Mouse (Mus musculus) retina, postnatal 7 days (tissue): Measurements from ENCODE around the gene Krtap10-10.
A peak's percentile ranks its signal among the peaks of the same experiment; 100 is the strongest.
"Not testable (repeated sequence)": the region's sequence is repeated elsewhere in the genome, so short reads cannot be mapped to it uniquely, and the experiment has no call there.

ENCODE experiments used
- DNase-seq: peaks from one replicate; pipeline ENCODE4 v3.0.0-alpha.2; 2012; ENCODE audit warnings: low read depth, low spot score

Gene Krtap10-10

GRCm38 (mm10) chr10:77835647-77836046 lies at the start of gene Krtap10-10:
TSS of gene Krtap10-10 (plus strand) at chr10:77835947.
- no peak for DNase-seq

- DNase-seq = not testable (repeated sequence)
These were observed 47.9 kb upstream of the Krtap10-10 start, which contains the start of gene Gm7137 for GRCm38 (mm10) chr10:77787876-77788275. TSS of gene Gm7137 (minus strand) at chr10:77788200.

GRCm38 (mm10) chr10:77788621-77789020 lies 47.1 kb upstream of the Krtap10-10 start:
- no peak for DNase-seq

GRCm38 (mm10) chr10:77794976-77795375 lies 40.8 kb upstream of the Krtap10-10 start, which contains the start of gene Gm9639:
TSS of gene Gm9639 (minus strand) at chr10:77795076.
- DNase-seq = no peak

GRCm38 (mm10) chr10:77797677-77798076 lies 38.1 kb upstream of the Krtap10-10 start:
- no peak for DNase-seq

- DNase-seq = not testable (repeated sequence)
These were observed 37.4 kb upstream of the Krtap10-10 start for GRCm38 (mm10) chr10:77798164-77798920.

GRCm38 (mm10) chr10:77798921-77799508 lies 36.7 kb upstream of the Krtap10-10 start, which contains the start of gene Gm19668:
TSS of gene Gm19668 (minus strand) at chr10:77799133.
- no peak for DNase-seq

- no peak for DNase-seq
These were observed 31.7 kb upstream of the Krtap10-10 start for GRCm38 (mm10) chr10:77804095-77804494.

GRCm38 (mm10) chr10:77811743-77812142 lies 24.0 kb upstream of the Krtap10-10 start, which contains the start of gene Gm9507:
TSS of gene Gm9507 (minus strand) at chr10:77811843.
- DNase-seq = no peak

- DNase-seq = no peak
These were observed 21.4 kb upstream of the Krtap10-10 start, which contains the start of gene Gm2696 for GRCm38 (mm10) chr10:77814382-77814781. TSS of gene Gm2696 (plus strand) at chr10:77814682.

GRCm38 (mm10) chr10:77815514-77815913 lies 20.2 kb upstream of the Krtap10-10 start:
- peak; percentile 5 for DNase-seq

- DNase-seq = no peak
These were observed 17.2 kb upstream of the Krtap10-10 start for GRCm38 (mm10) chr10:77818523-77818922.

GRCm38 (mm10) chr10:77819203-77819602 lies 16.5 kb upstream of the Krtap10-10 start:
- DNase-seq = no peak

GRCm38 (mm10) chr10:77826951-77827350 lies 8.8 kb upstream of the Krtap10-10 start, which contains the start of gene Krtap10-4:
TSS of gene Krtap10-4 (minus strand) at chr10:77827095.
- no peak for DNase-seq

GRCm38 (mm10) chr10:77839006-77839405 lies 3.3 kb downstream of the Krtap10-10 start:
- no peak for DNase-seq

GRCm38 (mm10) chr10:77846503-77846902 lies 10.8 kb downstream of the Krtap10-10 start, which contains the start of gene Gm36176:
TSS of gene Gm36176 (plus strand) at chr10:77846803.
- no peak for DNase-seq

GRCm38 (mm10) chr10:77846961-77847360 lies 11.2 kb downstream of the Krtap10-10 start:
- no peak for DNase-seq

- no peak for DNase-seq
These were observed 11.8 kb downstream of the Krtap10-10 start for GRCm38 (mm10) chr10:77847538-77847937.

- DNase-seq = no peak
These were observed 16.8 kb downstream of the Krtap10-10 start, which contains the start of gene Gm10318 for GRCm38 (mm10) chr10:77852559-77852958. TSS of gene Gm10318 (plus strand) at chr10:77852859.

- DNase-seq = no peak
These were observed 25.9 kb downstream of the Krtap10-10 start, which contains the start of gene Gm3285 for GRCm38 (mm10) chr10:77861675-77862074. TSS of gene Gm3285 (plus strand) at chr10:77861975.

GRCm38 (mm10) chr10:77864067-77864761 lies 28.5 kb downstream of the Krtap10-10 start:
- no peak for DNase-seq

- no peak for DNase-seq
These were observed 29.0 kb downstream of the Krtap10-10 start for GRCm38 (mm10) chr10:77864762-77865143.
